Mouse (Mus musculus): ENCODE results near the gene Rbms1. TPM values are rescaled to one million over a fixed set of nuclear protein-coding genes. Genes with fewer than 3 reads are reported as not detected.

Rbms1 gene
- polyA plus RNA-seq, 1 experiment from 2014 or later, result 44.9 TPM

DNA sequence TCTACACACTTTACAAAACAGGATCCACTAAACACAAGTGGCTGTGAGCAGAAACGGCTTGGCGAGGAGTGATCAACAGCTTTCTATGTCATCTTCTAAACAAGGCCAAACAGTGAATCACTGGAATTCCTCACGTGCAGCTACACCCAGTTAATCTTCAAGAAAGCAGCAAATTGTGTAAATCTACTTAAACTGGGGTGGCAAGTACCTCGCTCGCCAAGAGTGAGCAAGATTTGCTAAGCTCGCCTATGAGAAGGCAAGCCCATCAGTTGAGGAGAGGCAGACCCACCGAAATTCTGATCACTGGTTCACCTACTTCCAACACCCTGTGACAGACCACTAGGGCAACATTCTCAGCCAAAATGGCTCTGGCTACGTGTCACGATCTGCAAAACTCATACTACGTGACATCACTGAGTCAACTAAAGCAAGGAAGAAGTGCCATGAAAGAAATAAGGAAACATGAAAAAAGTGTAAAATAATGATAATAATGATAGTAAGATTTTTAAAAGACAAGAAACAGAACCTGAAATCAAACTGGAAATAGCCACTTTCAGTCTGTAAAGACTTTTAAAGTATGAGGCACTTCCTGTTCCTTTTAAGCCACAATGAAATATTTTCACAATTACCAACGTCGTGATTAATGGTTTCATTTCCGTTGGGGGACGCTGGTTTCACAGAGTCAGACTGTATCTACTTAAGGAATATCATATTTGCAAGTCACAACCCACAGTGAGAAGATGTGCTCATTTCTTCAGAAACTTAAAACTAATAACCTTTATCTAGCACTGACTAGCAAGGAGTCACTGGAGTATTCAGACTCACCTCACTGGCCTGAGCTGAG, 85.2 kb downstream of the Rbms1 start:
- H3K4me3 ChIP-seq (ENCODE audit: low read depth, low read length), result no peak overlapping the region
- no peak overlapping the region for H3K4me2 ChIP-seq (ENCODE audit: low read depth, low read length)
- no peak for ATAC-seq (ENCODE audit: low read depth)
- H3K27ac ChIP-seq (ENCODE audit: low read length), result no peak overlapping the region
- 56% methylated on average over 14 of the region's 14 CpGs for WGBS (ENCODE audit: insufficient replicate concordance)
- H3K9ac ChIP-seq (ENCODE audit: low read depth, low read length), result no peak overlapping the region
- no peaks in the 10 kb centered on the region for H3K9me3 ChIP-seq (replicated peaks; ENCODE audit: control insufficient read depth, low read length)
- H3K27me3 ChIP-seq (ENCODE audit: control insufficient read depth, insufficient read depth, low read depth, low read length), result no peaks in the 10 kb centered on the region
- peaks cover 41% of the 10 kb centered on the region for H3K4me1 ChIP-seq (ENCODE audit: control insufficient read depth, low read depth, low read length)
- no peaks in the 10 kb centered on the region for H3K36me3 ChIP-seq (ENCODE audit: control insufficient read depth, insufficient read depth)

DNA sequence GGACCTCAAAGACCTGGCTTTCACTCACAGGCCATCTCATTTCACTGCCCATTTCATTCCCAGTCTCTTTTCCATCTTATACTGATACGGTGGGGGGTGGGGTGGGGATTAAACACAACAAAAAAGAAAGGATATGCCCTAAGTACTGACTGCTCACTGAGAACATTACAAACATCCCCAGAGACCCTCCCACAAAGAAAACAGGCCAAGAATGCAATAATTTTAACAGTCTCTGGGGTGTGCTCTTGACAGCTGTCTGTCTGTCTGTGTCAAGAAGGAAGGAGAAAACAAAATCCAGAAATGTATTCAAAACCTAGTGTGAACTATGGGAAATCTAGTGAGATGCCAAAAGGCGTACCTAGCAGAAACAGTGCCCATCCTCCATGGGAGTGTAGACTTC, 86.1 kb downstream of the Rbms1 start:
- Histone ChIP-seq H3K9me3 (replicated peaks; ENCODE audit: control insufficient read depth, low read length) (no peaks in the 10 kb centered on the region), H3K27me3 (ENCODE audit: control insufficient read depth, insufficient read depth, low read depth, low read length) (no peaks in the 10 kb centered on the region), H3K4me3 (ENCODE audit: low read depth, low read length) (no peak overlapping the region), H3K36me3 (ENCODE audit: control insufficient read depth, insufficient read depth) (no peaks in the 10 kb centered on the region), H3K9ac (ENCODE audit: low read depth, low read length) (no peak overlapping the region), H3K4me2 (ENCODE audit: low read depth, low read length) (no peak overlapping the region), H3K27ac (ENCODE audit: low read length) (no peak overlapping the region), H3K4me1 (ENCODE audit: control insufficient read depth, low read depth, low read length) (peaks cover 41% of the 10 kb centered on the region)
- ATAC-seq (ENCODE audit: low read depth), result no peak
- WGBS (ENCODE audit: insufficient replicate concordance), result 74% methylated on average over 2 of the region's 2 CpGs

DNA sequence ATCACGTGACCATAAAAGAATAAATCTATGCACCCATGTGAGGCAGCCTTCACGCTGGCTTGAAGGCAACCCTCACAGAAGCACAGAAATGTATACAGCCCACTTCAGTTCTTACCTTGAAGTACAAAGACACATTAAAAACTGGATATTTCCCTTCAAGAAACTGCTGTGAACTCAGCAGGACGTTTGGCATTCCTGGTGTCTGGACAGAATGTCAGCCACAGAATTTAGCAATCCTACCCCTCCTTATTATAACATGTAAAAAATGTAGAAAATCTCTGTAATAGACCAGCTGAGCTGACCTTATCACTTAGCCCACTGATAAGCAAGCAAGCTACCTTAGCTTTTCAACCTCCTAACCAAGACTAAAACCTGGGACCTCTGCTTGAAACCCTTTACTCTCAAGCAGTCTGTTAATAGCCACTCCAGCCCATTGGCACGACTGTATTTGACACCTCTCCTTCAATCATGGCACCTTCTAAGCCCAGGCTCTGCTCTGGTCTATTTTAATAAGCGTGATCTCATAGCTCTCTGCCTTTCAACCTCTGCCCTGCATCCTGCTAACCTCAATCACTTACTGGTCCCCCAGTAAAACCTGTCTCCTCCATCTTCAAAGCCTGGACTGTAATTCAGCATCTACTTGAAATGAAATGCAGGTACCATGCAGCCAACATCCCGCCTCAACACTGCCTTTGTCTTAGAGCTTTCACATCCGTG, 90.7 kb downstream of the Rbms1 start:
- Histone ChIP-seq H3K9ac (ENCODE audit: low read depth, low read length) (no peak overlapping the region), H3K9me3 (replicated peaks; ENCODE audit: control insufficient read depth, low read length) (no peaks in the 10 kb centered on the region), H3K27ac (ENCODE audit: low read length) (no peak overlapping the region), H3K4me3 (ENCODE audit: low read depth, low read length) (no peak overlapping the region), H3K4me2 (ENCODE audit: low read depth, low read length) (no peak overlapping the region), H3K36me3 (ENCODE audit: control insufficient read depth, insufficient read depth) (no peaks in the 10 kb centered on the region), H3K27me3 (ENCODE audit: control insufficient read depth, insufficient read depth, low read depth, low read length) (no peaks in the 10 kb centered on the region), H3K4me1 (ENCODE audit: control insufficient read depth, low read depth, low read length) (peaks cover 38% of the 10 kb centered on the region)
- 62% methylated on average over 7 of the region's 7 CpGs for WGBS (ENCODE audit: insufficient replicate concordance)
- no peak for ATAC-seq (ENCODE audit: low read depth)

DNA sequence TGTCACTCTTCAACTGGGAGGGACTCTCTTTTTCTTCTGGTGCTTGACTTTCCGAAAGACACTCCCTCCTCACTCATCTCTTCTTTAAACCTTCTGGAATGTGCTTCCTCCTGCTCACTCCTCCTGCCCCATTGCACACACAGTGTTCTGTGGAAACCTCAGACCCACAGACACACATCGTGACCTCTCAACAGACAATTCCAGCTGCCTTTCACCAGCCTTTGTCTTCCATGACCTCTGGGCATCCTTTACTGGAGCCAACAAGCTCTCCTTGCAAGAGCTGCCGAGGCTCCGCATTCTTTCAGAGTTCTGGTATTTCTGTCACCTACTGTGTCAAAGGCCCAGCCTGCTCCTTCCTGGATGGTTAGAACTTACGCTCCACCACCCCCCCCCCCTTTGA, 92.0 kb downstream of the Rbms1 start:
- Histone ChIP-seq H3K27ac (ENCODE audit: low read length) (no peak overlapping the region), H3K9me3 (replicated peaks; ENCODE audit: control insufficient read depth, low read length) (no peaks in the 10 kb centered on the region), H3K4me2 (ENCODE audit: low read depth, low read length) (no peak overlapping the region), H3K36me3 (ENCODE audit: control insufficient read depth, insufficient read depth) (no peaks in the 10 kb centered on the region), H3K4me1 (ENCODE audit: control insufficient read depth, low read depth, low read length) (peaks cover 44% of the 10 kb centered on the region), H3K9ac (ENCODE audit: low read depth, low read length) (no peak overlapping the region), H3K4me3 (ENCODE audit: low read depth, low read length) (no peak overlapping the region), H3K27me3 (ENCODE audit: control insufficient read depth, insufficient read depth, low read depth, low read length) (no peaks in the 10 kb centered on the region)
- WGBS (ENCODE audit: insufficient replicate concordance), result 72% methylated on average over 5 of the region's 5 CpGs
- no peak for ATAC-seq (ENCODE audit: low read depth)

DNA sequence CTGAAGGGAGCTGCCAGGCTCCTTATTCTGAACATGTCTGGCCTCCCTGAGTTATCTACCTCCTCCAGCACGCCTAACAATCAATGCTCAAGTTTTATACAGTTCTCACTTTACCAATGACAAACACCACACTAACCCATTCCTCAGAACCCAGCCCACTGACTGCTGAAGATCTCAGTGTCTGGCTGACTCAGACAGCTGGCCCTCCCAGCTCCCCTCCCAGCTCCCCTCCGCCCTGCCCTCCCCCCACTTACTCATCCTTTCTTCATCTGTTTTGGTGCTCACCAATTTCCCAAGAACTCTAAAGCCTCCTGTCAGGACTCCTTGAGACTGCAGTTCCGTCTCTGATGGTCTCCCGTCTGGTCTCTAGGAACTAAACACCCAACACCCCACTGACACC, 92.5 kb downstream of the Rbms1 start:
- H3K4me2 ChIP-seq (ENCODE audit: low read depth, low read length), result no peak overlapping the region
- H3K27ac ChIP-seq (ENCODE audit: low read length), result no peak overlapping the region
- H3K9ac ChIP-seq (ENCODE audit: low read depth, low read length), result no peak overlapping the region
- ATAC-seq (ENCODE audit: low read depth), result peak; percentile 54
- WGBS (ENCODE audit: insufficient replicate concordance), result 38% methylated on average over 4 of the region's 4 CpGs
- H3K4me3 ChIP-seq (ENCODE audit: low read depth, low read length), result no peak overlapping the region
- H3K9me3 ChIP-seq (replicated peaks; ENCODE audit: control insufficient read depth, low read length), result no peaks in the 10 kb centered on the region
- H3K4me1 ChIP-seq (ENCODE audit: control insufficient read depth, low read depth, low read length), result peaks cover 42% of the 10 kb centered on the region
- H3K27me3 ChIP-seq (ENCODE audit: control insufficient read depth, insufficient read depth, low read depth, low read length), result no peaks in the 10 kb centered on the region
- no peaks in the 10 kb centered on the region for H3K36me3 ChIP-seq (ENCODE audit: control insufficient read depth, insufficient read depth)

DNA sequence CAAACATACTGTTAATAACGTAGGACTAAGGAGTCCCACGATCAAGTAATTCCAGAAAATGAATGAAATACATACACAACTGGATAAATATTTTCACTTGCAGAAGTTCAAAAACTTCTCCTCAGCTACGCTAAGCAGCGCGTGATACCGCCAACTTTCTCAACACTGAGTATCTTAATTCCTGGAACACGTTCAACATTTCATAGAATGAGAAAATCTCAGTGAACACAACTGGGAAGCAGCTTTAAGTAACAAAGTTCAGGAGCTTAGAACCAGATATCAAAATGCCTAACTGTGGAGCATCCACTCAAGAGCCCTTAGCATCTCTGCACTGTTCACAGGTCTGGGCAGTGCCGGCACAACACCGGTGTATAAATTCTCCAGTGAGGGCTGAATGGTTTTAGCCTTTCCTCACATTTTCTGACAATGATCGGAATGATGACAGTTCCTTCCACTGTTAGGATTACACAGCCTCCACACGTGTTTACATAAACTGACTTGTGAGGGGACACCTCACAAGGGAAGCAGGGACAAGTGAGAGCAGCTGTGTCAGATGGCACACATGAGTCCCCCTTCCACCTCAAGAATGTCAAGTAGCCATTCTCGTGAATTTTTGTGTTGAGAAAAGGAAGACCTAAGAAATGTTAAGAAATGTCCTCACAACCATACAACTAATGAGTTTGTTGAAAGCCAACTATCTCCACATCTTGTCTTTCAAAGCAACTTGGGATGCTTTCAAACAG, 93.8 kb downstream of the Rbms1 start:
- Histone ChIP-seq H3K4me3 (ENCODE audit: low read depth, low read length) (no peak overlapping the region), H3K9ac (ENCODE audit: low read depth, low read length) (no peak overlapping the region), H3K4me1 (ENCODE audit: control insufficient read depth, low read depth, low read length) (peaks cover 43% of the 10 kb centered on the region), H3K9me3 (replicated peaks; ENCODE audit: control insufficient read depth, low read length) (no peaks in the 10 kb centered on the region), H3K27ac (ENCODE audit: low read length) (no peak overlapping the region), H3K27me3 (ENCODE audit: control insufficient read depth, insufficient read depth, low read depth, low read length) (no peaks in the 10 kb centered on the region), H3K36me3 (ENCODE audit: control insufficient read depth, insufficient read depth) (no peaks in the 10 kb centered on the region), H3K4me2 (ENCODE audit: low read depth, low read length) (no peak overlapping the region)
- 72% methylated on average over 12 of the region's 12 CpGs for WGBS (ENCODE audit: insufficient replicate concordance)
- ATAC-seq (ENCODE audit: low read depth), result no peak

DNA sequence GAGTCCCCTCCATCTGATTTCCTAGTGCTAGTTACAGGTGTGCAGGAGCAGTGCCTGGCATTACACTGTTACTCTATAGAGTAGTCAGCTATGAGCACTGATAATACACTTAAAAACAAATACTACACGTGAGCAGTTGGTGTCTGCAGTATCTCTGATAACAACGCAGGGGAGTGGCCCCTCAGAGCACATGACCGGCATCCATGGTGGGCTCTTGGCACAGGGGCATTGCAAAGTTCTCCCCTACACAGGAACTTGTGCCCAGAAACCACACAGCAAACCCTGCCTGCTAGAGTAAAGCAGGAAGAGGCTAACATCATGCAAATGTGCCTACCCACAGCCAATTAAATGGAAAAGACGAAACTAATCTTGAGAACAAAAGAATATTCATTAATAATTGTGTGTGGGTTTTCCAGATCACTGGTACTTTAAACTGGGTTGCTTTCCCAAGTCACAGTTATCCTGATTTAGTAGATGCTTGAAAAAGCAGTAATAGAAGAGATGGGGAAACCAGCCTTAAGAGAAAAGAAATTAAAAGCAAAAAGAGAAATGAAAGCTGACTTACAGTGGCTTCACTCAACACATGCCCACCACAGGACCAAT, 94.8 kb downstream of the Rbms1 start:
- Histone ChIP-seq H3K27ac (ENCODE audit: low read length) (no peak overlapping the region), H3K4me2 (ENCODE audit: low read depth, low read length) (no peak overlapping the region), H3K9me3 (replicated peaks; ENCODE audit: control insufficient read depth, low read length) (no peaks in the 10 kb centered on the region), H3K9ac (ENCODE audit: low read depth, low read length) (no peak overlapping the region), H3K36me3 (ENCODE audit: control insufficient read depth, insufficient read depth) (no peaks in the 10 kb centered on the region), H3K4me3 (ENCODE audit: low read depth, low read length) (no peak overlapping the region), H3K27me3 (ENCODE audit: control insufficient read depth, insufficient read depth, low read depth, low read length) (no peaks in the 10 kb centered on the region), H3K4me1 (ENCODE audit: control insufficient read depth, low read depth, low read length) (peaks cover 45% of the 10 kb centered on the region)
- 19% methylated on average over 4 of the region's 4 CpGs for WGBS (ENCODE audit: insufficient replicate concordance)
- ATAC-seq (ENCODE audit: low read depth), result peak; percentile 56

DNA sequence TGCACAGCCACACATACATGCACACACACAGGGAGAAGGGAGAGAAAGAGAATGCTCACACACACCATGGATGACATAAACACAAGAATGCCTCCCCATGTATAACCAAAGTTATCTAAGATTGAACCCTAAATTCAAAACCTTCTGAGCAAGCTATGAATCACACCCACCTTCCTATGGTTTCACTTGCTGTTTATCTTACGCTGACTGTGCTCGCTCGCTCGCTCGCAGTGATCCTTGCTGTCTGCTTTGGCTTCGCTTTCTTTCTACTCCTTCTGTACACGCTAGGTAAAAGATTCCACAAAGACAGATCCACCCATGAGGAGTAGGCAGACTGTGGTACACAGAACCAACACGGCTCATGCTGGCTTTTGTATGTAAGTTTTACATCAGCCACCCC, 95.7 kb downstream of the Rbms1 start:
- H3K27ac ChIP-seq (ENCODE audit: low read length), result no peak overlapping the region
- WGBS (ENCODE audit: insufficient replicate concordance), result 73% methylated on average over 8 of the region's 8 CpGs
- H3K4me2 ChIP-seq (ENCODE audit: low read depth, low read length), result no peak overlapping the region
- H3K4me1 ChIP-seq (ENCODE audit: control insufficient read depth, low read depth, low read length), result peaks cover 45% of the 10 kb centered on the region
- no peak overlapping the region for H3K9ac ChIP-seq (ENCODE audit: low read depth, low read length)
- no peaks in the 10 kb centered on the region for H3K9me3 ChIP-seq (replicated peaks; ENCODE audit: control insufficient read depth, low read length)
- no peaks in the 10 kb centered on the region for H3K36me3 ChIP-seq (ENCODE audit: control insufficient read depth, insufficient read depth)
- ATAC-seq (ENCODE audit: low read depth), result no peak
- no peaks in the 10 kb centered on the region for H3K27me3 ChIP-seq (ENCODE audit: control insufficient read depth, insufficient read depth, low read depth, low read length)
- no peak overlapping the region for H3K4me3 ChIP-seq (ENCODE audit: low read depth, low read length)
